In genomic region chr13:54415059-54415458, GRCm38 (mm10) we compare ENCODE assay signal across 25 mouse cellular contexts. TPM values are rescaled to one million over a fixed set of nuclear protein-coding genes. Genes with fewer than 3 reads are reported as not detected.
A peak's percentile ranks its signal among the peaks of the same experiment; 100 is the strongest.
DNase-seq lines count a peak whose midpoint lies in the region; ATAC-seq and TF ChIP-seq lines count a peak whose summit lies in the region.
"Had no signal": no experiment of that assay in that cellular context is flagged by ENCODE, and none has a peak within 500 bp of the region (broad histone marks: within the 10 kb centered on the region; RNA-seq: fewer than 3 reads in every experiment).

No protein-coding gene starts in this region.

- no peak overlapping the region for H3K9ac ChIP-seq in intestine, embryonic 14.5 days (ENCODE audit: low read length)
- H3K9ac ChIP-seq in intestine, embryonic 16.5 days (ENCODE audit: low read depth, low read length) = no peak overlapping the region
- no peak overlapping the region for H3K9ac ChIP-seq in stomach, postnatal 0 days (ENCODE audit: low read length)
- no peak overlapping the region for H3K9ac ChIP-seq in hindbrain, embryonic 14.5 days
- H3K9ac ChIP-seq: embryonic facial prominence, embryonic 13.5 days; embryonic facial prominence, embryonic 15.5 days; forebrain, embryonic 12.5 days had no signal

- no peaks in the 10 kb centered on the region for H3K4me1 ChIP-seq in intestine, embryonic 14.5 days (replicated peaks; ENCODE audit: control insufficient read depth, insufficient read depth, low read length)
- H3K4me1 ChIP-seq in intestine, embryonic 16.5 days (ENCODE audit: control insufficient read depth, insufficient read depth, low read length) = peaks cover 6% of the 10 kb centered on the region
- 0 out of 2 replicates have a peak, but pooled peaks cover 3% of the 10 kb centered on the region for H3K4me1 ChIP-seq in stomach, postnatal 0 days (replicated peaks; ENCODE audit: control insufficient read depth, insufficient read depth)
- peaks cover 13% of the 10 kb centered on the region for H3K4me1 ChIP-seq in hindbrain, embryonic 14.5 days (replicated peaks; ENCODE audit: control insufficient read depth, insufficient read depth, low read length)

- H3K36me3 ChIP-seq in intestine, embryonic 14.5 days (ENCODE audit: control insufficient read depth, insufficient read depth, low read length) = no peaks in the 10 kb centered on the region
- H3K36me3 ChIP-seq in intestine, embryonic 16.5 days (ENCODE audit: control insufficient read depth, insufficient read depth, low read length) = no peaks in the 10 kb centered on the region
- H3K36me3 ChIP-seq in stomach, postnatal 0 days (ENCODE audit: control insufficient read depth, insufficient read depth, low read length) = no peaks in the 10 kb centered on the region
- no peaks in the 10 kb centered on the region for H3K36me3 ChIP-seq in hindbrain, embryonic 14.5 days (replicated peaks; ENCODE audit: control insufficient read depth, insufficient read depth)
- H3K36me3 ChIP-seq: embryonic facial prominence, embryonic 13.5 days; embryonic facial prominence, embryonic 15.5 days; forebrain, embryonic 10.5 days; forebrain, embryonic 12.5 days had no signal

- ATAC-seq in intestine, embryonic 14.5 days (replicated peaks; ENCODE audit: low FRiP score, low TSS enrichment, low read depth) = no peak
- peak; percentile 40; the same call in 1 of the 2 replicates for ATAC-seq in intestine, embryonic 16.5 days
- ATAC-seq in stomach, postnatal 0 days (ENCODE audit: low FRiP score, low TSS enrichment) = peak; percentile 65; the same call in 1 of the 2 replicates
- ATAC-seq in hindbrain, embryonic 14.5 days (ENCODE audit: low FRiP score) = no peak
- ATAC-seq: activated CD4-positive, CD25-positive, alpha-beta regulatory T cell, adult 4 months; forebrain, embryonic 14.5 days; forebrain, embryonic 16.5 days; Patski had no signal

- H3K9me3 ChIP-seq in intestine, embryonic 14.5 days (ENCODE audit: control insufficient read depth, low read length) = no peaks in the 10 kb centered on the region
- H3K9me3 ChIP-seq in intestine, embryonic 16.5 days (ENCODE audit: control insufficient read depth, low read length) = no peaks in the 10 kb centered on the region
- H3K9me3 ChIP-seq in stomach, postnatal 0 days (ENCODE audit: control insufficient read depth, low read length) = no peaks in the 10 kb centered on the region
- H3K9me3 ChIP-seq in hindbrain, embryonic 14.5 days (ENCODE audit: control insufficient read depth, low read length) = no peaks in the 10 kb centered on the region
- H3K9me3 ChIP-seq: embryonic facial prominence, embryonic 13.5 days; embryonic facial prominence, embryonic 15.5 days; forebrain, embryonic 10.5 days; forebrain, embryonic 12.5 days had no signal

- no peak overlapping the region for H3K4me2 ChIP-seq in intestine, embryonic 14.5 days (ENCODE audit: low read length)
- no peak overlapping the region for H3K4me2 ChIP-seq in intestine, embryonic 16.5 days (ENCODE audit: low read depth, low read length)
- no peak overlapping the region for H3K4me2 ChIP-seq in stomach, postnatal 0 days (replicated peaks; ENCODE audit: low read depth)
- H3K4me2 ChIP-seq in hindbrain, embryonic 14.5 days (replicated peaks) = no peak overlapping the region
- H3K4me2 ChIP-seq: embryonic facial prominence, embryonic 13.5 days; embryonic facial prominence, embryonic 15.5 days; forebrain, embryonic 12.5 days had no signal

- peak; percentile 77 for DNase-seq in heart, adult 11 months
- no peak for DNase-seq in heart, adult 9 months (ENCODE audit: low spot score in 2 of 2)
- peak; percentile 38 for DNase-seq in intestine, embryonic 14.5 days (ENCODE audit: low spot score)
- no peak for DNase-seq in stomach, postnatal 0 days (ENCODE audit: low spot score)
- no peak for DNase-seq in hindbrain, embryonic 14.5 days (ENCODE audit: low spot score)
- DNase-seq in lung, postnatal 4 days = no peak
- DNase-seq in cerebellum, postnatal 4 days (ENCODE audit: low spot score in 2 of 2) = no peak
- DNase-seq: adrenal gland, adult 8-10 months; adrenal gland, postnatal 14 days; cerebellum, adult 11 months; cerebellum, adult 18-20 months; cerebellum, adult 8-10 months; cerebellum, adult 9-11 months; cerebellum, postnatal 14 days; cerebellum, postnatal 36 days had no signal

- no peaks in the 10 kb centered on the region for H3K27me3 ChIP-seq in intestine, embryonic 14.5 days (replicated peaks; ENCODE audit: control insufficient read depth, insufficient read depth, low read length)
- no peaks in the 10 kb centered on the region for H3K27me3 ChIP-seq in intestine, embryonic 16.5 days (replicated peaks; ENCODE audit: control insufficient read depth, insufficient read depth, low read length)
- H3K27me3 ChIP-seq in stomach, postnatal 0 days (ENCODE audit: control insufficient read depth, insufficient read depth, low read length) = no peaks in the 10 kb centered on the region
- H3K27me3 ChIP-seq in hindbrain, embryonic 14.5 days (ENCODE audit: control insufficient read depth, insufficient read depth, low read length) = no peaks in the 10 kb centered on the region
- H3K27me3 ChIP-seq: embryonic facial prominence, embryonic 13.5 days; embryonic facial prominence, embryonic 15.5 days; forebrain, embryonic 12.5 days had no signal

- TF ChIP-seq EP300 in stomach, postnatal 0 days (optimal IDR thresholded peaks at IDR 0.05) = no peak

- 91% methylated on average over 4 of the region's 4 CpGs for WGBS in intestine, embryonic 14.5 days
- 90% methylated on average over 4 of the region's 4 CpGs for WGBS in intestine, embryonic 16.5 days
- 85% methylated on average over 4 of the region's 4 CpGs for WGBS in stomach, postnatal 0 days
- WGBS in hindbrain, embryonic 14.5 days = 97% methylated on average over 4 of the region's 4 CpGs

- no peak overlapping the region for H3K4me3 ChIP-seq in intestine, embryonic 14.5 days (ENCODE audit: low read depth, low read length)
- no peak overlapping the region for H3K4me3 ChIP-seq in intestine, embryonic 16.5 days (ENCODE audit: low read length)
- H3K4me3 ChIP-seq in stomach, postnatal 0 days (ENCODE audit: low read depth, low read length) = no peak overlapping the region
- H3K4me3 ChIP-seq in hindbrain, embryonic 14.5 days (replicated peaks; ENCODE audit: low read length) = no peak overlapping the region
- H3K4me3 ChIP-seq: embryonic facial prominence, embryonic 13.5 days; embryonic facial prominence, embryonic 15.5 days; erythroblast, embryonic 14.5 days; forebrain, embryonic 10.5 days; forebrain, embryonic 12.5 days had no signal

- no peak for TF ChIP-seq CTCF in stomach, postnatal 0 days (IDR thresholded peaks at IDR 0.05; ENCODE audit: low read depth)

- no peak overlapping the region for H3K27ac ChIP-seq in intestine, embryonic 14.5 days (ENCODE audit: low read depth)
- no peak overlapping the region for H3K27ac ChIP-seq in intestine, embryonic 16.5 days (ENCODE audit: low read length)
- H3K27ac ChIP-seq in stomach, postnatal 0 days (replicated peaks) = no peak overlapping the region
- H3K27ac ChIP-seq in hindbrain, embryonic 14.5 days = no peak overlapping the region
- H3K27ac ChIP-seq: embryonic facial prominence, embryonic 13.5 days; embryonic facial prominence, embryonic 15.5 days; forebrain, embryonic 10.5 days; forebrain, embryonic 12.5 days had no signal

RNA-seq across cellular contexts. Expression of gene Cplx2, which starts 43.9 kb away (rescaled TPM):
- 5.6 and 6.7 TPM in 2 replicates for polyA plus RNA-seq in intestine, embryonic 14.5 days (2014; fragmentation: Nextera tagmentation; extraction: Ambion mirVana)
- 4.1 and 5.1 TPM in 2 replicates for polyA plus RNA-seq in intestine, embryonic 16.5 days (2015; fragmentation: Nextera tagmentation; extraction: Ambion mirVana)
- polyA plus RNA-seq in stomach, postnatal 0 days (2015; fragmentation: Nextera tagmentation; extraction: Ambion mirVana) = 1.8 and 1.9 TPM in 2 replicates
- 24.9 and 30.1 TPM in 2 replicates for polyA plus RNA-seq in hindbrain, embryonic 14.5 days (2014; fragmentation: Nextera tagmentation; extraction: Ambion mirVana)
- polyA plus RNA-seq: activated CD4-positive, CD25-positive, alpha-beta regulatory T cell, adult 4 months had no signal

RNA-seq across cellular contexts. Expression of gene Thoc3, which starts 53.6 kb away (rescaled TPM):
- polyA plus RNA-seq in intestine, embryonic 14.5 days (2014; fragmentation: Nextera tagmentation; extraction: Ambion mirVana) = 133 and 140 TPM in 2 replicates
- polyA plus RNA-seq in intestine, embryonic 16.5 days (2015; fragmentation: Nextera tagmentation; extraction: Ambion mirVana) = 86.3 and 90.6 TPM in 2 replicates
- polyA plus RNA-seq in stomach, postnatal 0 days (2015; fragmentation: Nextera tagmentation; extraction: Ambion mirVana) = 50.0 and 52.4 TPM in 2 replicates
- 92.9 and 98.6 TPM in 2 replicates for polyA plus RNA-seq in hindbrain, embryonic 14.5 days (2014; fragmentation: Nextera tagmentation; extraction: Ambion mirVana)

Comparison
In these comparisons a context has a peak if more than half of its experiments do, and no peak if none do; other contexts are left out.
1. DNase-seq: peak in heart, adult 11 months (single experiment) and intestine, embryonic 14.5 days (single experiment); none in heart, adult 9 months (0 of 2), stomach, postnatal 0 days (single experiment), hindbrain, embryonic 14.5 days (single experiment), lung, postnatal 4 days (0 of 2) and cerebellum, postnatal 4 days (0 of 2).
2. ATAC-seq: peak in intestine, embryonic 16.5 days (single experiment) and stomach, postnatal 0 days (single experiment); none in intestine, embryonic 14.5 days (single experiment) and hindbrain, embryonic 14.5 days (single experiment).